Mouse (Mus musculus) E14TG2a.4 (cell line): Measurements from ENCODE around the gene Nectin1.

Experiments
- CTCF ChIP-seq: conservative IDR thresholded peaks from 2 replicates; pipeline ENCODE4 v1.5.1; 2014; ENCODE audit warnings: low read length
- POU5F1 ChIP-seq: IDR thresholded peaks from 2 replicates; pipeline ENCODE4 v1.6.1; 2014; ENCODE audit warnings: low read length, borderline replicate concordance

GRCm38 (mm10) chr9:43732671-43733070 lies 11.1 kb upstream of the Nectin1 start:
- TF ChIP-seq CTCF (no peak), POU5F1 (no peak)
